Mouse (Mus musculus) megakaryocyte, embryonic 14.5 days (primary cell): ENCODE results near the gene Klhl32. TPM values are rescaled to one million over a fixed set of nuclear protein-coding genes. Genes with fewer than 3 reads are reported as not detected.
"Not testable (repeated sequence)": the region's sequence is repeated elsewhere in the genome, so short reads cannot be mapped to it uniquely, and the experiment has no call there.

ENCODE experiments used
- H3K27me3 ChIP-seq: replicated peaks from 2 replicates; pipeline ENCODE3; 2012; ENCODE audit warnings: inconsistent platforms
- H3K36me3 ChIP-seq: replicated peaks from 2 replicates; pipeline ENCODE3; 2012; ENCODE audit warnings: low read length, inconsistent platforms, mixed read lengths
- H3K4me1 ChIP-seq: 2 replicates; pipeline ENCODE4 v1.6.1; 2012; ENCODE audit warnings: inconsistent platforms
- H3K4me3 ChIP-seq: replicated peaks from 2 replicates; pipeline ENCODE3; 2012; ENCODE audit warnings: moderate library complexity, mild to moderate bottlenecking, inconsistent platforms
- H3K9me3 ChIP-seq: 2 replicates; pipeline ENCODE4 v1.6.1; 2012; ENCODE audit warnings: inconsistent platforms
- FLI1 ChIP-seq: IDR thresholded peaks from 2 replicates; pipeline ENCODE4 v1.6.1; 2012; ENCODE audit warnings: low read length, inconsistent platforms, mixed read lengths
- GATA1 ChIP-seq: IDR thresholded peaks from 3 replicates; pipeline ENCODE4 v1.6.1; 2012; ENCODE audit warnings: mixed read lengths, low read length, inconsistent platforms, borderline replicate concordance
- polyA plus RNA-seq: library from polyadenylated mRNA; stranded (reverse); fragments of >175 nt; gene quantifications from 2 replicates; pipeline ENCODE4 v1.2.3, GENCODE M21; 2012; ENCODE audit warnings: low replicate concordance; ENCODE audit not compliant: insufficient read depth

The Klhl32 gene
- polyA plus RNA-seq, result 0.07 and 4.4 TPM in 2 replicates

GRCm38 (mm10) chr4:24850401-24851325 is at the start of gene Klhl32:
TSS of gene Klhl32 (minus strand) at chr4:24851124.
- no peak for TF ChIP-seq GATA1
- no peak for TF ChIP-seq FLI1
- peaks cover 12% of the 10 kb centered on the region for H3K4me1 ChIP-seq
- H3K36me3 ChIP-seq, result no peaks in the 10 kb centered on the region
- H3K9me3 ChIP-seq, result no peaks in the 10 kb centered on the region
- peak within 1 kb of the TSS; percentile 94 for H3K4me3 ChIP-seq
- H3K27me3 ChIP-seq, result peaks cover 27% of the 10 kb centered on the region

- TF ChIP-seq FLI1 (no peak), GATA1 (no peak)
- Histone ChIP-seq H3K4me1 (peaks cover 12% of the 10 kb centered on the region), H3K4me3 (peak overlapping the region; percentile 98), H3K36me3 (peaks cover 35% of the 10 kb centered on the region), H3K9me3 (no peaks in the 10 kb centered on the region), H3K27me3 (no peaks in the 10 kb centered on the region)
Measured at GRCm38 (mm10) chr4:24899146-24899545, 48.2 kb upstream of the Klhl32 start.

- H3K36me3 ChIP-seq, result peaks cover 32% of the 10 kb centered on the region
- H3K4me3 ChIP-seq, result peak overlapping the region; percentile 98
- no peaks in the 10 kb centered on the region for H3K9me3 ChIP-seq
- H3K4me1 ChIP-seq, result peaks cover 12% of the 10 kb centered on the region
- no peaks in the 10 kb centered on the region for H3K27me3 ChIP-seq
- no peak for TF ChIP-seq GATA1
- no peak for TF ChIP-seq FLI1
Measured at GRCm38 (mm10) chr4:24898636-24899035, 47.7 kb upstream of the Klhl32 start.

- peaks cover 25% of the 10 kb centered on the region for H3K36me3 ChIP-seq
- no peaks in the 10 kb centered on the region for H3K27me3 ChIP-seq
- H3K9me3 ChIP-seq, result no peaks in the 10 kb centered on the region
- TF ChIP-seq FLI1, result no peak
- no peak for TF ChIP-seq GATA1
- peak within 1 kb of the TSS; percentile 98 for H3K4me3 ChIP-seq
- H3K4me1 ChIP-seq, result peaks cover 12% of the 10 kb centered on the region
Measured at GRCm38 (mm10) chr4:24897851-24898515, 47.1 kb upstream of the Klhl32 start, which contains the start of gene Ndufaf4. TSS of gene Ndufaf4 (plus strand) at chr4:24898083.

DNA sequence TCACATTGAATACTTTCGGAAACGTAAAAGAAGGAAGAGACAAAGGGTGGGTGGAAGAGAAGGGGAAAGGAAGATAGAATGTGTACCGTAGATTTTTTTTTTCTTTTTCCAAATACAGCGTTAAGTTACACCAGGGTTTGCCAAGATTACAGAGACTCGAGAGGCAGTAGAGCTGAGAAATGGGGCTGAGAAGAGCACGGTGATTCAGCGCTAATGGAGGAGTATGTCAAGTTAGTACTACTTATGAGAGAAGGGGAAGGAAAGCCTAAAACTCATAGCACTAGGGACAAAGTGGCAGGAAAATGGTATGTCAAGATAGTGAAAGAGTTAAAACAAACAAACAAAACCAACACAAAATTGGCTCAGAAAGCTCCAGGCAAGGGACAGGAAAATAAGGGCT is 46.4 kb upstream of the Klhl32 start:
- Histone ChIP-seq H3K27me3 (no peaks in the 10 kb centered on the region), H3K4me1 (peaks cover 12% of the 10 kb centered on the region), H3K36me3 (peaks cover 19% of the 10 kb centered on the region), H3K4me3 (peak overlapping the region; percentile 98), H3K9me3 (0 out of 2 replicates have a peak, but pooled peaks cover 3% of the 10 kb centered on the region)
- no peak for TF ChIP-seq FLI1
- no peak for TF ChIP-seq GATA1

DNA sequence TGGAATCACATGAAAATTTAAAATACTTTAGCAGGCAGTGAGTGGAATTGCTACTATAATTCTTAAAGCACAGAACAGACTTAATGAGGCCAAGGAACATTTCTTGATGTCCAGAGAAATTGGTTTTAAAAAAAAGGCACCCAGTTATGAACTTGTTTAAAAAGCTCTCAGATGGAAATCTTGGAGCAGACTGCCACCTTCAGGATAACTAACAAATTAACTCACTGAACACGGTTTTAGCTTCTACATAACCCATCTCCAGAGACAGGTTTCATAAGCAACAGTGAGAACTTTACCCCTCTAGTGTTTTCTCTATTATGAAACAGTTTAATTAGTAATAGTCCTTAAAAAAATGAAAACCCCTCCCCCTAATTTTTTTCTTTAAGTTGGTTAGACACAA is 45.9 kb upstream of the Klhl32 start:
- Histone ChIP-seq H3K4me3 (peak overlapping the region; percentile 98), H3K4me1 (peaks cover 12% of the 10 kb centered on the region), H3K9me3 (0 out of 2 replicates have a peak, but pooled peaks cover 4% of the 10 kb centered on the region), H3K36me3 (peaks cover 16% of the 10 kb centered on the region), H3K27me3 (no peaks in the 10 kb centered on the region)
- TF ChIP-seq GATA1, result no peak
- TF ChIP-seq FLI1, result no peak

GRCm38 (mm10) chr4:24894625-24895024 is 43.7 kb upstream of the Klhl32 start:
- H3K9me3 ChIP-seq, result peaks cover 10% of the 10 kb centered on the region
- H3K4me1 ChIP-seq, result peaks cover 12% of the 10 kb centered on the region
- no peaks in the 10 kb centered on the region for H3K36me3 ChIP-seq
- no peak overlapping the region for H3K4me3 ChIP-seq
- TF ChIP-seq GATA1 (no peak), FLI1 (no peak)
- H3K27me3 ChIP-seq, result peaks cover 4% of the 10 kb centered on the region

DNA sequence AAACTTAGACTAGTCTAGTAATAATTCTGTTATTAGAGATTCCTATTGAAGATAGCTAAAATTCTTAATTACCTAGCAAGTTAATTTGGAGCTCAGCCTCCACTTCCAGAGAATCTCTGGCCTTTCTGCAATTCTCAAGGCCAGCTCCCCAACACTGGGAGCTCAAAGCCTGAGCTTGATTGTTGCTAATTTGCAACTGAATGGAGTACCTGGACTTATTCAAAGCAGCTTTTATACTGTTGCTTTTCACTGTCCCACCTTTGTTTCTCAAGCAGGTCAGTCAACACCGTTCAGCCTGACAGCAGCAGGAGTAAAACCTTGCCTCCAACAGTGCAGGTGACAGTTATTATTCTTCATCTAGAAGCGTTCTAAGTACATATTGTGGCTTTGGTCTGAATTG is 41.4 kb upstream of the Klhl32 start:
- not testable (repeated sequence) for H3K4me3 ChIP-seq, H3K27me3 ChIP-seq, H3K4me1 ChIP-seq, H3K36me3 ChIP-seq
- H3K9me3 ChIP-seq, result peaks cover 15% of the 10 kb centered on the region

DNA sequence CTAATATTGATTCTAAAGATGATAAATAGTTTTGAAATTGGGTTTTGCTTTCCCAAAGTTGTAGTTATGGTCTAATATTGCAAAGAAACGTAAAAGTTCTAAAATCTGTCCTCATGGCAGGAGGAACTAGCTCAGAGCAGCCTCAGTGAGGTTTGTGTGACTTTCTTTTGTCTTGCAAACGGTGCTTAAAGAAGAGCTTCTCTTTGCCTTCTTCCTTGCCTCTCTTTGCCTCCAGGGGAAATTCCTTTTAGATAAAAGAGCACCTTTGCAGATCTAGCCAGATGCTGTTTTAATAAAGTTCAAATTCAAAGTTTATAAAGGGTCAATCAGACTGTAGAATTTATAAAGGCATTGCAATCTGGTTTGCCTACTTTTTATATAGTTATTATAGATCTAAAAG is 38.5 kb upstream of the Klhl32 start:
- H3K36me3 ChIP-seq, H3K27me3 ChIP-seq, H3K4me1 ChIP-seq, H3K4me3 ChIP-seq: not testable (repeated sequence)
- H3K9me3 ChIP-seq, result peaks cover 15% of the 10 kb centered on the region

DNA sequence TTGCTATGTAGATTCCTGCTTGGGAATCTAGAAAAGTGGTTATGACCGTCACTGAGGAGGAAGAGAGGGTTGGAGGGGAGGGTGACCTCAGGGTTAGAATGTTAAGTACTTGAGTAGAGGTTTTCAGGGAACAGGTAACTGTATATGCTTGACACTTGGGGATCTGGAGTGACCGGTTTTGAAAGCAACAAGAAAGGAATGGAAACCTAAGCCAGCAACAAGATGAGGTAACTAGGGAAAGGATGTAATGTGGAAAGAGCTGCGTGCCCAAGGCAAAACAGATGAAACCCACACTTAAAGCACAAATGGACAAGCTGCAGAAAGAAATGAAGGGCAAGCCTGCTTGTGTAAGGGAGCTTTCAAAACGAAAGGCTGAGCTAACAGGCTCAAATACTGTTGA is 18.3 kb upstream of the Klhl32 start:
- H3K4me1 ChIP-seq, result no peaks in the 10 kb centered on the region
- no peaks in the 10 kb centered on the region for H3K27me3 ChIP-seq
- no peak overlapping the region for H3K4me3 ChIP-seq
- H3K36me3 ChIP-seq, result no peaks in the 10 kb centered on the region
- no peak for TF ChIP-seq GATA1
- TF ChIP-seq FLI1, result no peak
- no peaks in the 10 kb centered on the region for H3K9me3 ChIP-seq
